9 mouse cellular contexts compared by ENCODE assay signal in the genomic region with DNA sequence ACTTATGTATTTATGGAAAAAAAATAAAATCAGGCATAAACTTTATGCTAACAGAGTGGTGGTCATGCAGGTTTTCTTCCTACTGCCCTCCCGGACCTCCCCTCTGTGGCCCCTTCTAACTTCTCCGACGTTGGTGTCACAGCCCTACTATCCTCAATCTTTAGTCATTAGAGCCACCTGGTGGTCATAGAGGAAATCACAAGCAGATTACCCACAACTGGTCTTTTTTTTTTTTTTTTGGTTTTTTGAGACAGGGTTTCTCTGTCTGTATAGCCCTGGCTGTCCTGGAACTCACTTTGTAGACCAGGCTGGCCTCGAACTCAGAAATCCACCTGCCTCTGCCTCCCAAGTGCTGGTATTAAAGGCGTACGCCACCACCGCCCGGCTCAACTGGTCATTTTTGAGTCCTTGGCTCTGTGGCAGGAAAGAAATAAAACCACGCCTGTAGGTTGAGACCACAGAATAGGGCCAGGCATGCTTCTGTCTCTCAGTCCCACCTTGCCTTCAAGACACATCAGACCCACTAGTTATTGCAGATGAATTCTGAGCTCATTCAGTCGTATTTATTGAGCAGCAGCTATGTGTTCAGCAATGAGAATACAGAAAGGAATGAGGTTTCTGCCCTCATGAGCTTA. TPM values are rescaled to one million over a fixed set of nuclear protein-coding genes. Genes with fewer than 3 reads are reported as not detected.
DNase-seq lines count a peak whose midpoint lies in the region; ATAC-seq and TF ChIP-seq lines count a peak whose summit lies in the region.
"Had no signal": no experiment of that assay in that cellular context is flagged by ENCODE, and none has a peak within 500 bp of the region (broad histone marks: within the 10 kb centered on the region; RNA-seq: fewer than 3 reads in every experiment).

No protein-coding gene starts in this region.

- no peak overlapping the region for H3K27ac ChIP-seq in heart, adult 2 months
- no peak overlapping the region for H3K27ac ChIP-seq in heart, embryonic 11.5 days (ENCODE audit: low read depth, low read length)
- no peak overlapping the region for H3K27ac ChIP-seq in MEL (ENCODE audit: control insufficient read depth, low read depth, low read length)
- no peak overlapping the region for H3K27ac ChIP-seq in heart, postnatal 0 days (ENCODE audit: low read depth)
- no peak overlapping the region for H3K27ac ChIP-seq in stomach, embryonic 16.5 days (ENCODE audit: low read length)

- H3K9me3 ChIP-seq in heart, embryonic 11.5 days (replicated peaks; ENCODE audit: control insufficient read depth, low read length), result no peaks in the 10 kb centered on the region
- H3K9me3 ChIP-seq in MEL (replicated peaks; ENCODE audit: insufficient read depth, low read length), result no peaks in the 10 kb centered on the region
- no peaks in the 10 kb centered on the region for H3K9me3 ChIP-seq in heart, postnatal 0 days (replicated peaks; ENCODE audit: control insufficient read depth, low read length)
- no peaks in the 10 kb centered on the region for H3K9me3 ChIP-seq in stomach, embryonic 16.5 days (replicated peaks; ENCODE audit: control insufficient read depth, low read length)
- H3K9me3 ChIP-seq: stomach, embryonic 15.5 days had no signal

- H3K9ac ChIP-seq in heart, adult 2 months (ENCODE audit: low read depth, low read length), result no peak overlapping the region
- H3K9ac ChIP-seq in heart, embryonic 11.5 days (ENCODE audit: low read depth, low read length), result no peak overlapping the region
- no peak overlapping the region for H3K9ac ChIP-seq in MEL (ENCODE audit: control insufficient read depth, low read depth, low read length, poor library complexity, severe bottlenecking)
- no peak overlapping the region for H3K9ac ChIP-seq in heart, postnatal 0 days (replicated peaks; ENCODE audit: low read depth, low read length)
- H3K9ac ChIP-seq in stomach, embryonic 16.5 days (ENCODE audit: low read length), result no peak overlapping the region
- H3K9ac ChIP-seq: stomach, embryonic 15.5 days had no signal

- H3K4me1 ChIP-seq in heart, adult 2 months (ENCODE audit: control insufficient read depth, insufficient read depth, low read length), result no peaks in the 10 kb centered on the region; the same call in 1 of the 2 replicates
- H3K4me1 ChIP-seq in heart, embryonic 11.5 days (ENCODE audit: control insufficient read depth, insufficient read depth, low read length), result peaks cover 4% of the 10 kb centered on the region; the same call in 1 of the 2 replicates
- no peaks in the 10 kb centered on the region for H3K4me1 ChIP-seq in MEL (ENCODE audit: control insufficient read depth in 1 of 2, insufficient read depth in 2 of 2, low read length in 2 of 2)
- H3K4me1 ChIP-seq in heart, postnatal 0 days (ENCODE audit: control insufficient read depth, insufficient read depth), result no peaks in the 10 kb centered on the region
- H3K4me1 ChIP-seq in stomach, embryonic 16.5 days (ENCODE audit: control insufficient read depth, insufficient read depth, low read length), result peaks cover 4% of the 10 kb centered on the region; the same call in 1 of the 2 replicates

- no peaks in the 10 kb centered on the region for H3K27me3 ChIP-seq in heart, adult 2 months (ENCODE audit: control insufficient read depth, insufficient read depth, low read length)
- no peaks in the 10 kb centered on the region for H3K27me3 ChIP-seq in heart, embryonic 11.5 days (ENCODE audit: control insufficient read depth, insufficient read depth, low read length)
- H3K27me3 ChIP-seq in MEL (ENCODE audit: control insufficient read depth in 1 of 2, insufficient read depth in 2 of 2, low read length in 2 of 2), result no peaks in the 10 kb centered on the region
- H3K27me3 ChIP-seq in heart, postnatal 0 days (ENCODE audit: control insufficient read depth, insufficient read depth, low read length), result no peaks in the 10 kb centered on the region
- H3K27me3 ChIP-seq in stomach, embryonic 16.5 days (ENCODE audit: control insufficient read depth, insufficient read depth, low read length), result no peaks in the 10 kb centered on the region
- H3K27me3 ChIP-seq: stomach, embryonic 15.5 days had no signal

- intact Hi-C loops in heart, adult 2 months (cut with DNase I), result loop anchor here (1.0 kb wide), 2 partner anchors 121 to 132 kb away; no protein-coding TSS in a partner anchor

- peak; percentile 81 for TF ChIP-seq RAD21 in MEL (IDR thresholded peaks at IDR 0.05; ENCODE audit: low read depth, low read length)

- ATAC-seq in heart, embryonic 11.5 days (replicated peaks; ENCODE audit: insufficient number of reproducible peaks, low FRiP score, low TSS enrichment), result no peak
- peak; percentile 58; the same call in 1 of the 2 replicates for ATAC-seq in common myeloid progenitor, adult 5-6 weeks (replicated peaks; ENCODE audit: low read depth, poor library complexity, severe bottlenecking)
- ATAC-seq in heart, postnatal 0 days (ENCODE audit: insufficient read depth, low read depth), result peak; percentile 28; the same call in 1 of the 2 replicates
- peak; percentile 72 for ATAC-seq in megakaryocyte progenitor cell, adult 5-6 weeks (replicated peaks; ENCODE audit: poor library complexity)
- peak; percentile 18; the same call in 1 of the 2 replicates for ATAC-seq in stomach, embryonic 16.5 days (ENCODE audit: insufficient read depth, low FRiP score)

- no peak overlapping the region for H3K4me2 ChIP-seq in heart, embryonic 11.5 days
- no peak overlapping the region for H3K4me2 ChIP-seq in heart, postnatal 0 days (ENCODE audit: low read depth, low read length)
- H3K4me2 ChIP-seq in stomach, embryonic 16.5 days (ENCODE audit: low read depth, low read length), result peak overlapping the region; percentile 39
- H3K4me2 ChIP-seq: stomach, embryonic 15.5 days had no signal

- DNase-seq in heart, adult 2 months, result peak; percentile 44 to 46
- DNase-seq in MEL (ENCODE audit: low read depth, low spot score), result peak; percentile 86
- no peak for DNase-seq in heart, postnatal 0 days (ENCODE audit: low spot score)
- DNase-seq in layer of hippocampus, postnatal 14 days (ENCODE audit: low spot score in 2 of 2), result peak; percentile 69 to 85

- peak; percentile 82 for TF ChIP-seq CTCF in heart, adult 2 months (IDR thresholded peaks at IDR 0.05)
- peak; percentile 48 to 80 (median 49); a peak in 5 of 6 replicates for TF ChIP-seq CTCF in MEL (IDR thresholded peaks at IDR 0.05 in 2 of 3, conservative IDR thresholded peaks at IDR 0.05 in 1 of 3; ENCODE audit: control insufficient read depth in 1 of 3, insufficient read depth in 1 of 3, low read depth in 2 of 3, low read length in 3 of 3, poor library complexity in 1 of 3, severe bottlenecking in 1 of 3)
- peak; percentile 70 for TF ChIP-seq CTCF in heart, postnatal 0 days (IDR thresholded peaks at IDR 0.05; ENCODE audit: low read depth)

- no peak overlapping the region for H3K4me3 ChIP-seq in heart, adult 2 months
- no peak overlapping the region for H3K4me3 ChIP-seq in heart, embryonic 11.5 days (ENCODE audit: low read depth, low read length)
- H3K4me3 ChIP-seq in MEL (ENCODE audit: control insufficient read depth in 1 of 2, insufficient read depth in 1 of 2, low read depth in 2 of 2, low read length in 2 of 2), result no peak overlapping the region
- H3K4me3 ChIP-seq in heart, postnatal 0 days (ENCODE audit: low read depth, low read length), result no peak overlapping the region
- no peak overlapping the region for H3K4me3 ChIP-seq in stomach, embryonic 16.5 days (replicated peaks; ENCODE audit: low read length)
- H3K4me3 ChIP-seq: stomach, embryonic 15.5 days had no signal

- H3K79me2 ChIP-seq in heart, adult 2 months (replicated peaks; ENCODE audit: control insufficient read depth, insufficient read depth, low read length), result no peaks in the 10 kb centered on the region
- H3K79me2 ChIP-seq in MEL (ENCODE audit: control insufficient read depth, insufficient read depth, low read length, poor library complexity), result peaks cover 7% of the 10 kb centered on the region

- TF ChIP-seq EP300 in heart, adult 2 months (IDR thresholded peaks at IDR 0.05; ENCODE audit: insufficient read depth, low read depth, low read length), result 0 out of 2 replicates have a peak, but pooled peaks have one; percentile 11
- no peak for TF ChIP-seq EP300 in MEL (IDR thresholded peaks at IDR 0.05; ENCODE audit: low read depth in 1 of 2, low read length in 2 of 2)
- no peak for TF ChIP-seq EP300 in heart, postnatal 0 days (IDR thresholded peaks at IDR 0.05; ENCODE audit: low read depth)

- TF ChIP-seq POLR2A in heart, adult 2 months (IDR thresholded peaks at IDR 0.05; ENCODE audit: insufficient read depth, low read depth, low read length), result no peak
- TF ChIP-seq POLR2A in MEL (IDR thresholded peaks at IDR 0.05; ENCODE audit: control insufficient read depth in 1 of 2, insufficient read depth in 1 of 2, low read depth in 1 of 2, low read length in 2 of 2, poor library complexity in 1 of 2), result no peak

- 55% methylated on average over 10 of the region's 10 CpGs for WGBS in heart, adult 2 months
- WGBS in heart, embryonic 11.5 days (ENCODE audit: insufficient replicate concordance), result 50% methylated on average over 10 of the region's 10 CpGs
- WGBS in heart, postnatal 0 days, result 48% methylated on average over 10 of the region's 10 CpGs
- 51% methylated on average over 10 of the region's 10 CpGs for WGBS in stomach, embryonic 16.5 days

- peaks cover 2% of the 10 kb centered on the region; the same call in 1 of the 2 replicates for H3K36me3 ChIP-seq in heart, adult 2 months (ENCODE audit: control insufficient read depth, insufficient read depth, low read length)
- no peaks in the 10 kb centered on the region for H3K36me3 ChIP-seq in heart, embryonic 11.5 days (ENCODE audit: control insufficient read depth, insufficient read depth, low read length)
- no peaks in the 10 kb centered on the region; a peak in 1 of 4 replicates for H3K36me3 ChIP-seq in MEL (ENCODE audit: control insufficient read depth in 1 of 2, insufficient read depth in 2 of 2, low read length in 2 of 2)
- H3K36me3 ChIP-seq in heart, postnatal 0 days (replicated peaks; ENCODE audit: control insufficient read depth, insufficient read depth, low read length), result no peaks in the 10 kb centered on the region
- H3K36me3 ChIP-seq in stomach, embryonic 16.5 days (ENCODE audit: control insufficient read depth, insufficient read depth, low read length), result no peaks in the 10 kb centered on the region
- H3K36me3 ChIP-seq: stomach, embryonic 15.5 days had no signal

RNA-seq across cellular contexts. Expression of a gene that starts 4.8 kb away (rescaled TPM):
- total RNA-seq in heart, adult 2 months (2021), result 100 to 1,000 TPM; 102 to 113 TPM
- 128 and 145 TPM in 2 replicates for polyA plus RNA-seq in heart, adult 2 months (2012; rRNA removed)
- 166 and 170 TPM in 2 replicates for polyA plus RNA-seq in heart, embryonic 11.5 days (2014; fragmentation: Nextera tagmentation; extraction: Ambion mirVana)
- 190 and 191 TPM in 2 replicates for total RNA-seq in MEL (2012; rRNA removed)
- 100 to 1,000 TPM in 1 of 2 experiments, not detected in 1; 173 TPM for polyA plus RNA-seq in MEL (2012; ENCODE audit: insufficient read depth in 1 of 2, insufficient read length in 2 of 2, low read depth in 1 of 2, low replicate concordance in 2 of 2, missing spikeins in 1 of 2)
- total RNA-seq in common myeloid progenitor, adult 5-6 weeks (2017), result 181 and 216 TPM in 2 replicates
- total RNA-seq in heart, postnatal 0 days (2014; rRNA removed; ENCODE audit: low replicate concordance), result 64.9 and 93.4 TPM in 2 replicates
- 171 and 175 TPM in 2 replicates for polyA plus RNA-seq in heart, postnatal 0 days (2015; fragmentation: Nextera tagmentation; extraction: Ambion mirVana)
- total RNA-seq in layer of hippocampus, postnatal 14 days (2021), result 100 to 1,000 TPM in 1 of 2 experiments, 10 to 100 TPM in 1; 99.3 to 111 TPM
- 114 and 125 TPM in 2 replicates for total RNA-seq in megakaryocyte progenitor cell, adult 5-6 weeks (2015)
- 146 and 205 TPM in 2 replicates for total RNA-seq in megakaryocyte progenitor cell, adult 5-6 weeks (2017)
- 144 and 148 TPM in 2 replicates for polyA plus RNA-seq in stomach, embryonic 16.5 days (2015; fragmentation: Nextera tagmentation; extraction: Ambion mirVana)

RNA-seq across cellular contexts. Expression of a gene that starts 4.9 kb away (rescaled TPM):
- 10 to 100 TPM; 27.9 to 32.1 TPM for total RNA-seq in heart, adult 2 months (2021)
- polyA plus RNA-seq in heart, adult 2 months (2012; rRNA removed), result 19.9 and 29.8 TPM in 2 replicates
- polyA plus RNA-seq in heart, embryonic 11.5 days (2014; fragmentation: Nextera tagmentation; extraction: Ambion mirVana), result 19.6 and 25.0 TPM in 2 replicates
- total RNA-seq in MEL (2012; rRNA removed), result 26.8 and 39.6 TPM in 2 replicates
- 10 to 100 TPM in 1 of 2 experiments, not detected in 1; 21.3 TPM for polyA plus RNA-seq in MEL (2012; ENCODE audit: insufficient read depth in 1 of 2, insufficient read length in 2 of 2, low read depth in 1 of 2, low replicate concordance in 2 of 2, missing spikeins in 1 of 2)
- total RNA-seq in common myeloid progenitor, adult 5-6 weeks (2017), result 35.5 and 37.6 TPM in 2 replicates
- 14.2 and 17.6 TPM in 2 replicates for total RNA-seq in heart, postnatal 0 days (2014; rRNA removed; ENCODE audit: low replicate concordance)
- polyA plus RNA-seq in heart, postnatal 0 days (2015; fragmentation: Nextera tagmentation; extraction: Ambion mirVana), result 16.7 and 18.6 TPM in 2 replicates
- 10 to 100 TPM; 36.0 to 39.7 TPM for total RNA-seq in layer of hippocampus, postnatal 14 days (2021)
- total RNA-seq in megakaryocyte progenitor cell, adult 5-6 weeks (2015), result 15.4 and 16.6 TPM in 2 replicates
- 34.2 and 50.3 TPM in 2 replicates for total RNA-seq in megakaryocyte progenitor cell, adult 5-6 weeks (2017)
- polyA plus RNA-seq in stomach, embryonic 16.5 days (2015; fragmentation: Nextera tagmentation; extraction: Ambion mirVana), result 29.4 TPM in 2 replicates

RNA-seq across cellular contexts. Expression of a gene that starts 7.5 kb away (rescaled TPM):
- total RNA-seq in heart, adult 2 months (2021), result 10 to 100 TPM; 20.4 to 21.4 TPM
- polyA plus RNA-seq in heart, adult 2 months (2012; rRNA removed), result 61.4 and 66.4 TPM in 2 replicates
- polyA plus RNA-seq in heart, embryonic 11.5 days (2014; fragmentation: Nextera tagmentation; extraction: Ambion mirVana), result 30.5 and 31.7 TPM in 2 replicates
- 0.39 TPM in 2 replicates for total RNA-seq in MEL (2012; rRNA removed)
- polyA plus RNA-seq in MEL (2012; ENCODE audit: insufficient read depth in 1 of 2, insufficient read length in 2 of 2, low read depth in 1 of 2, low replicate concordance in 2 of 2, missing spikeins in 1 of 2), result under 1 TPM in 1 of 2 experiments, not detected in 1; 0.45 TPM
- 0.46 TPM in 1 of 2 replicates, not detected in the other for total RNA-seq in common myeloid progenitor, adult 5-6 weeks (2017)
- total RNA-seq in heart, postnatal 0 days (2014; rRNA removed; ENCODE audit: low replicate concordance), result 32.4 and 33.0 TPM in 2 replicates
- 59.7 and 62.5 TPM in 2 replicates for polyA plus RNA-seq in heart, postnatal 0 days (2015; fragmentation: Nextera tagmentation; extraction: Ambion mirVana)
- 1 to 10 TPM; 2.1 to 2.3 TPM for total RNA-seq in layer of hippocampus, postnatal 14 days (2021)
- total RNA-seq in megakaryocyte progenitor cell, adult 5-6 weeks (2015), result 0.07 and 0.42 TPM in 2 replicates
- total RNA-seq in megakaryocyte progenitor cell, adult 5-6 weeks (2017), result 0.12 TPM in 1 of 2 replicates, not detected in the other
- 26.4 and 28.7 TPM in 2 replicates for polyA plus RNA-seq in stomach, embryonic 16.5 days (2015; fragmentation: Nextera tagmentation; extraction: Ambion mirVana)

RNA-seq across cellular contexts. Expression of a gene that starts 21.3 kb away (rescaled TPM):
- 10 to 100 TPM; 18.3 to 20.2 TPM for total RNA-seq in heart, adult 2 months (2021)
- polyA plus RNA-seq in heart, adult 2 months (2012; rRNA removed), result 20.3 and 22.2 TPM in 2 replicates
- polyA plus RNA-seq in heart, embryonic 11.5 days (2014; fragmentation: Nextera tagmentation; extraction: Ambion mirVana), result 15.5 and 21.8 TPM in 2 replicates
- total RNA-seq in MEL (2012; rRNA removed), result 37.3 and 65.8 TPM in 2 replicates
- polyA plus RNA-seq in MEL (2012; ENCODE audit: insufficient read depth in 1 of 2, insufficient read length in 2 of 2, low read depth in 1 of 2, low replicate concordance in 2 of 2, missing spikeins in 1 of 2), result 10 to 100 TPM in 1 of 2 experiments, not detected in 1; 84.9 TPM
- total RNA-seq in common myeloid progenitor, adult 5-6 weeks (2017), result 64.5 and 68.0 TPM in 2 replicates
- 23.6 and 23.8 TPM in 2 replicates for total RNA-seq in heart, postnatal 0 days (2014; rRNA removed; ENCODE audit: low replicate concordance)
- 10.3 and 12.4 TPM in 2 replicates for polyA plus RNA-seq in heart, postnatal 0 days (2015; fragmentation: Nextera tagmentation; extraction: Ambion mirVana)
- total RNA-seq in layer of hippocampus, postnatal 14 days (2021), result 100 to 1,000 TPM; 519 to 534 TPM
- total RNA-seq in megakaryocyte progenitor cell, adult 5-6 weeks (2015), result 17.0 and 22.4 TPM in 2 replicates
- 19.9 and 38.2 TPM in 2 replicates for total RNA-seq in megakaryocyte progenitor cell, adult 5-6 weeks (2017)
- polyA plus RNA-seq in stomach, embryonic 16.5 days (2015; fragmentation: Nextera tagmentation; extraction: Ambion mirVana), result 48.5 and 55.4 TPM in 2 replicates

RNA-seq across cellular contexts. Expression of a gene that starts 23.0 kb away (rescaled TPM):
- total RNA-seq in heart, adult 2 months (2021), result 10 to 100 TPM; 19.7 to 27.8 TPM
- polyA plus RNA-seq in heart, adult 2 months (2012; rRNA removed), result 6.5 and 8.6 TPM in 2 replicates
- 21.5 and 25.1 TPM in 2 replicates for polyA plus RNA-seq in heart, embryonic 11.5 days (2014; fragmentation: Nextera tagmentation; extraction: Ambion mirVana)
- total RNA-seq in MEL (2012; rRNA removed), result 5.8 and 7.2 TPM in 2 replicates
- 10 to 100 TPM; 25.0 to 43.4 TPM for polyA plus RNA-seq in MEL (2012; ENCODE audit: insufficient read depth in 1 of 2, insufficient read length in 2 of 2, low read depth in 1 of 2, low replicate concordance in 2 of 2, missing spikeins in 1 of 2)
- 3.5 and 6.6 TPM in 2 replicates for total RNA-seq in common myeloid progenitor, adult 5-6 weeks (2017)
- 7.8 and 10.0 TPM in 2 replicates for total RNA-seq in heart, postnatal 0 days (2014; rRNA removed; ENCODE audit: low replicate concordance)
- polyA plus RNA-seq in heart, postnatal 0 days (2015; fragmentation: Nextera tagmentation; extraction: Ambion mirVana), result 23.0 and 23.6 TPM in 2 replicates
- total RNA-seq in layer of hippocampus, postnatal 14 days (2021), result 10 to 100 TPM; 41.7 to 42.8 TPM
- total RNA-seq in megakaryocyte progenitor cell, adult 5-6 weeks (2015), result 10.4 and 11.7 TPM in 2 replicates
- 1.8 and 2.9 TPM in 2 replicates for total RNA-seq in megakaryocyte progenitor cell, adult 5-6 weeks (2017)
- polyA plus RNA-seq in stomach, embryonic 16.5 days (2015; fragmentation: Nextera tagmentation; extraction: Ambion mirVana), result 21.2 and 21.4 TPM in 2 replicates

Comparison
In these comparisons a context has a peak if more than half of its experiments do, and no peak if none do; other contexts are left out.
1. RNA of a gene that starts 7.5 kb away (total RNA-seq): 32.4 to 33.0 TPM in heart, postnatal 0 days and 20.4 to 21.4 TPM in heart, adult 2 months; 2.1 to 2.3 TPM in layer of hippocampus, postnatal 14 days, 0.46 TPM in common myeloid progenitor, adult 5-6 weeks, 0.39 TPM in MEL and 0.07 to 0.42 TPM in megakaryocyte progenitor cell, adult 5-6 weeks; every median in the first group is over 4 times any median in the second.
2. Peak in every context shown above with its lines, with median percentiles within 50 percentile points of each other: CTCF ChIP-seq.